Mouse (Mus musculus): ENCODE measurements around the gene Cdh4. TPM values are rescaled to one million over a fixed set of nuclear protein-coding genes. Genes with fewer than 3 reads are reported as not detected.

Gene Cdh4
- total RNA-seq, 2 experiments from 2014 or later, result 2.6 to 4.3 TPM

GRCm38 (mm10) chr2:179537800-179538450 lies 95.7 kb downstream of the Cdh4 start:
- DNase-seq (ENCODE audit: low spot score in 2 of 2), result no peak

- no peak for DNase-seq (ENCODE audit: low spot score in 2 of 2)
These were observed 96.3 kb downstream of the Cdh4 start for GRCm38 (mm10) chr2:179538535-179538934.

DNA sequence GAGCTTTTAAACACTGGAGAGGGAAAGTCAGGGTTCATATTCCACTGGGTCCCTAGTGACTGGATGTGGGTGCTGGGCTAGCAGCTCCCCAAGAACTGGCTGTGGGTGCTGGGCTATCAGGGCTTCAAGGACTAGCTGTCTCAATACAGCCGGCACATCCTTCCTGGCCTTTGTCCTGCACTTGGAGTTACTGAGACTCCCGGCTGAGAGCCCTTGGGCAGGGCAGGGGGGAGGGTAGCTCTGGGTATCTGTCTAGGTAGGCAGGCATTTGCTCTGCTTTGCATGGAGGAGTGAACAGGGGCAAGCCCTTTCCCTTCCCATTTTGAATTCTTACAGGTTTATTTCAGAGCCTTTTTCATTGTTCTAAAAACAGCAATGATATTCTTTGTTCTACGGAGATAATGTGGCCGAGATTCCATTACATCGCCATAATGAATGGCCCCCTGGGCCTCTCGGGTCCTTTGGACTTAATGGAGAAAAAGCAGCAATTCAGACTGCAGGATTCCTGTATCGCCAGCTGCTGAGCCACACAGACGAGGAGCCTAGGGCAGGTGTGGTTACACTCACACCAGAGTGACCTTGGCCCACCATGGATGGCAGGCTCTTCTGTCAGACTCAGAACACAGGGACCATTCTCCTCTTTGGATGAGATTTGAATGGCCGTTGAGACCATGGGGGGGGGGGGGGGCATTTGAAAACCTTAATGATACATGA lies 97.5 kb downstream of the Cdh4 start:
- DNase-seq (ENCODE audit: low spot score in 2 of 2), result no peak

DNA sequence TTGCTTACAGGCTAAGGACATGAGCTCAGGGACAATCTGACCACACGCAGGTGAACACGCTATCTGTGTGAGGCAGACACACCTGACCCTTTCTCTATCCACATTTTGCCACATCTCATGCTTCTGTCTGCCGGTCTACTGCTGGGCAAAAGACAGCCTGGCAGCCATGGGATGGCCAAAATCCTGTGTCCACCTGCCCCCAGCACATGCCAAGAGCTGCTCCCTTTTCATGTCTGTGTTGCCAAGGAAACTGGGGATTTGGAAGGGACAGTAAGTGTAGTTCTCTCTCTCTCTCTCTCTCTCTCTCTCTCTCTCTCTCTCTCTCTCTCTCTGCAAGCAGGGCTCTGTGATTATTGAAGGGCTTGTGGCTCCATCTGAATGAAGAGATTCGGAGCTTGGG lies 98.9 kb downstream of the Cdh4 start:
- DNase-seq (ENCODE audit: low spot score in 2 of 2), result no peak

- peak in 1 of 2 experiments; percentile 11 for DNase-seq (ENCODE audit: low spot score in 2 of 2)
These were observed 105.4 kb downstream of the Cdh4 start for GRCm38 (mm10) chr2:179547627-179548026.

DNA sequence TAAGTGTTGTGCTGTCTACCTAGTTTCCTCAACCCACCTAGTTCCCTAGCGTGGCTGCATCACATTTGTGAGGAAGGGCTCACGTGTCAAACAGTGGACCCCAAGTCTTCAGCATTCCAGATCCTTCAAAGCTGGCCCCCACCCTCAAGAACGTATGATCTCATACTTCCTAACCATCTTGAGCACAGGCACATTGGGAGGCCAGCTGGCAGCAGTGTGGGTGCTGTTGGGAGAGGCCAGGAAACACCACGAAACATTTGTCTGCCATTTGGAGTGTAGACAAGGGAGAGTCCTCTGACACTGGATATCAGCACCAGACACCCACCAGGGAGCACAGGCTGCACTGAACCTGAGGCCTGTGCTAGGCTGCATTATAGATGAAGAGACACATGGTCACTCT lies 113.7 kb downstream of the Cdh4 start:
- no peak for DNase-seq (ENCODE audit: low spot score in 2 of 2)

DNA sequence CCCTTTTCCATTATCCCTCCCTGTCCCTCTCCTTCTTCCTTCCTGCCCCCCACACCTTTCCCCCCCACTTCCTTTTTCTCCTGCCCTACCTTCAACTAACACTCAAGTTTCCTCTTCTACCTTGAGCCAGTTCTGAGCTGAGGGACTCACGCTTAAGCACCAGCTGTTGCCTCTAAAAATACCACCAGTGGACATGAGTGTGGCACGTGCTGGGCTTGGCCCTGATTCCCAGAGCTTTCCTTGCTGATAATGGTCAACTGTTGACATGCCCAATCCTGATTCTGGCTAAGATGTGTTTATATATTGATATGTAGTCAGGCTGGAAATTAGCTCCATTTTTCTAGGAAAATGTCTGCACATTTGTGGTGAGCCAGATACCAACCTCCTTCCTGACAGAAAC lies 120.1 kb downstream of the Cdh4 start:
- DNase-seq (ENCODE audit: low spot score in 2 of 2), result no peak

DNA sequence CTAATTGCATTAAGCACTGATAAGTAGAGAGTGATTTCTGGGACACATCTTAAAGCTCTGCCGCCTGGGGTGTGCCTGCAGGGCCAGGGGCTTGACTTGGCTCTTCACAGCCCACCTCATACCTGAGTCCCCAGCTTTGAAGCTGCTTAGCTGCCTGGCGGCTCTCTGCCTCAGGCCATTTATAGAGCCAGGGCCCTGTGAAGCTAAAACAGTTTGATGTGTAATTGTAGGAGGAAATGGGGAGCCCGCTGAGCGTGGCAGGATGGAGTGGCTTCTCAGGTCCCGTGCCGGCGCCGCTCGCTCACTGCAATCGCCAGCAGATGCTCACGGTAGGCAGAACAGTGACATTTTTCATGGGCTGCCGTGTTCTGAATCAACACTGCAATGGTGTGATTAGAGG lies 123.4 kb downstream of the Cdh4 start:
- DNase-seq (ENCODE audit: low spot score in 2 of 2), result no peak

- DNase-seq (ENCODE audit: low spot score in 2 of 2), result no peak
These were observed 125.7 kb downstream of the Cdh4 start for GRCm38 (mm10) chr2:179567886-179568285.

DNA sequence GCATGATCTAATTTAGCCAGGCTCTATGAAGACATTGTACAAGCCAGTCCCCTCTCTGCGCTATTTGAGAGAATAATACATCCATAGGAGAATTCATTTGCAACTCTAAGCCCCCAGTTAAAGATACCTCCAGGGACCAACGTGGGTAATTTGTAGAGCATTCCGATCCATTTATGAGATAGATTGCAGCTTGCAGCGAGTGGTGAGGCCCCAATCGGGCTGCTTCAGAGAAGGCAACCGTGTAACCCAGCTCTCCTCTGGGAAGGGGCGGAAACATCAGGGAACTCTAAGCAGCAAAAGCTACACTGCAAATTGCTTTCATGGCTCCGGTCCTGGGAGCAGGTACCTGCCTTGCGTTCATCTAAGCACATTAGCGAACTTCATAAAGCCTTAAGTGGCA lies 126.9 kb downstream of the Cdh4 start:
- no peak for DNase-seq (ENCODE audit: low spot score in 2 of 2)

DNA sequence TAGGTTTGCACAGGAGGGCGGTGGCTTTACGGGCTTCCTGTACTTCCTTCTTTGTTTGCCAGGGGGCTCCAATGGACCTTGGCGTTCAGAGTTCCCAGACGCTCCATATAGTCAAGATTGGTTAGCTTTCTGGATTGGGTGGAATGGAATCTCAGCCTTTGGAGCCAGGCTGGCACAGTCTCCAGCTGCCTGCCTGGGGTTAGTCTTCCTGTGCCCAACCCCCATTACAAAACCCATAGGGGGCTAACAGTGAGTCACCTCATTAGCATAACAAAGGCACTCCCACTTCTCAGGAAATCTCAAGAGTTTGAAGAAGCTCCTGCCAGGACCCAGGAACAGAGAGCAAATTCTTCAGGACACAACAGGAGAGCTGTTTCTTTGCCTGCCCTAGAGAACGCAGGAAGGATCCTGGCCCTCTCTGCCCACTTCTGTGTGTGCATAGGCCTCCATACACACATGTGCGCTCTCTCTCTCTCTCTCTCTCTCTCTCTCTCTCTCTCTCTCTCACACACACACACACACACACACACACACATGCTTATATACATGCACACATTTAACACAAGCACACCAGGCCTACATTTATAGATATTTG lies 129.0 kb downstream of the Cdh4 start:
- no peak for DNase-seq (ENCODE audit: low spot score in 2 of 2)

DNA sequence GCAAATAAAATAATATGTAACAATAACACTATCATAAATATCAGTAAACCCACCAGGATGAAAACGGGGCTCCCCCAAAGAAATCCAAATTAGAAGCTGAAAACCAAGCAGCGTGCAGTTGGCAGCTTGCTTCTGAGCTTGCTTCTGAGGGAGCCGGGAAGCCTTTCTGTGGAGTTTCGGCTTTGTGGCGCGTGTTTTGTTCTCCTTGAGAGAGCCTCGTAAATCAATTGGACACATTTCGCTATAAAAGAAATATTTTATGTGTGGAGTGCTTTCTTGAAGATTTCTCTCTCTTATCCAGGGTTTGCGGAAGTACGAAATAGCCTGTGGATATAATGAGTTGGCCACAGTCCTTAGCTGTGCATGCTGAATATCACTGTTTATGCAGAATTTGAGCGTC lies 131.1 kb downstream of the Cdh4 start:
- no peak for DNase-seq (ENCODE audit: low spot score in 2 of 2)

DNA sequence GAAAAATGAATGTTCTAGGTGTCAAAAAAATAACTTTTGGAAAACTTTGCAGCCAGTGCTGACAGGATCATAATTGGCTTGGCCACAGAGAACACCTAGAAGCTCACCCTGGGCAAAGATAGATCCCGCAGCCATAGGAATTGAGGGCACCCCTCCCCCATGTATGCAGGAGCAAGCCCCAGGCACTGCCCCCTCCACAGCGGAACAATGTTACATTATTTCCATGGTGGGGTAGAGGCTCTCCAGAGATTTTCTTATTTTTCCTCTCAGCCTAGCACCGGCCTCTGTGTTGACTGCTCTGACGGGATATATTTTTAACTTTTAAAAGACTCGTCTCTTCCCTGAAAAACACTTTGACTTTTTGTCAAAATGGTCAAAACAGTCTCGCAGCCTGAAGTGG lies 131.6 kb downstream of the Cdh4 start:
- DNase-seq (ENCODE audit: low spot score in 2 of 2), result no peak

DNA sequence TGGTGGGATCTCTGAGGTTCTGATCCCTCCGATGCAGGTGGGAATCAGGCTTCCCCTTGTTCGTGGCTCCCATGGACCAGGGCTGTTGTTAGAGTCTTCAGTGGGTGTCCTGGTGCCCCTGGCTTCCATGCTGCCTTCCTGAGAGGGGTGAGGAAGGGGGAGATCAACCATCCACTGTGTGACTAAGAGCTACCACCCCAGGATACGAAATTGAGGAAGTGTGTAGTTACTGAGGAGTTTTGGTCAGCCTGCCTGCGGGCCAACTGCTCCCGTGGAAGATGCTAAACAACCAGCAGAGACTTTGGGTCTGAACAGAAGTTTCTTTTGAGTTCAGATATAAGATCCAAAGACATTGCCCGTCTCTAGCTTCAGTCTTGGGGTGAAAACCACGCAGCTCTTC lies 133.4 kb downstream of the Cdh4 start:
- no peak for DNase-seq (ENCODE audit: low spot score in 2 of 2)

- DNase-seq (ENCODE audit: low spot score in 2 of 2), result no peak
These were observed 134.0 kb downstream of the Cdh4 start for GRCm38 (mm10) chr2:179576221-179576620.

DNA sequence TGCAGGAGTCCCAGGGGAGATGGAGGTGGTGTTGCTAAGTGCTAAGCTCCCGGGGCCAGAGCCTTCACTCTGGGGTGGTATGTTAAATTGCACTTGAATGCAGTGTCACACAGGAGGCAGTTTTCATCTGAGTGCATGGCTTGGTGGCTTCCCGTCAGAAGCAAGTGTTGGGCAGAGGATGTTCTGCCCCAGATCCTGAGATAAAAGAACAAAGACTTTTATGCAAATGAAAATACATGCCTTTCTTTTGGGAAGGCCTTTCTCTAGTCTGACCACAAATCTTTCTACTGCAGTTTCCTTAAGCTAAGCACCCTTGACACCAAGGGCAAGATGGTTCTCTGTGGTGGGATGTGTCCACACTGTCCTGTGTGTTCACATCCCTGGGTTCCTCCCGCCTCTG lies 136.1 kb downstream of the Cdh4 start:
- no peak for DNase-seq (ENCODE audit: low spot score in 2 of 2)

- DNase-seq (ENCODE audit: low spot score in 2 of 2), result no peak
These were observed 136.6 kb downstream of the Cdh4 start for GRCm38 (mm10) chr2:179578842-179579241.

GRCm38 (mm10) chr2:179580415-179580814 lies 138.2 kb downstream of the Cdh4 start:
- no peak for DNase-seq (ENCODE audit: low spot score in 2 of 2)

- no peak for DNase-seq (ENCODE audit: low spot score in 2 of 2)
These were observed 138.8 kb downstream of the Cdh4 start for GRCm38 (mm10) chr2:179581058-179581457.

GRCm38 (mm10) chr2:179582966-179583365 lies 140.7 kb downstream of the Cdh4 start:
- DNase-seq (ENCODE audit: low spot score in 2 of 2), result no peak

GRCm38 (mm10) chr2:179584672-179585071 lies 142.4 kb downstream of the Cdh4 start:
- DNase-seq (ENCODE audit: low spot score in 2 of 2), result no peak

GRCm38 (mm10) chr2:179586436-179586835 lies 144.2 kb downstream of the Cdh4 start:
- DNase-seq (ENCODE audit: low spot score in 2 of 2), result no peak

DNA sequence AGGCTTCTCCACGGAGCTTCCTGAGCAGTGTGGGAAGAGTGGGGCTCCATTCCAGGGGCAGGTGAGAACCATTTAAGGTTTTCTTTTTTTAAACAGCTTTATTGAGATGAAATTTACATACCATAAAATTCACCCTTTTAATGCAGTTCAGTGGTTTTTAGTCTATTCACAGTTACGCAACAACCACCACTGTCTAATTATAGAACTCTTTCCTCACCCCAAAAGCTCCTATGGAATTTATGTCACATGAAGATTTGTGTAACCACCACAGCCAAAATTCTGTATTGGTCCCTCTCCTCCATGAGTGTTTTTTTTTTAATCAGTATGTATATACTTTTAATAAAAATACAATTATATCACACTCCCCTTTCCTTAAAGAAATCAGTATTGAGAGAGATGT lies 144.8 kb downstream of the Cdh4 start:
- DNase-seq (ENCODE audit: low spot score in 2 of 2), result no peak

Data from adrenal gland, adult 18-20 months (tissue).